Mouse (Mus musculus): ENCODE data around the gene Pax3. TPM values are rescaled to one million over a fixed set of nuclear protein-coding genes. Genes with fewer than 3 reads are reported as not detected.

Gene Pax3
- polyA plus RNA-seq (2014; fragmentation: Nextera tagmentation; extraction: Ambion mirVana): 0.19 and 0.24 TPM in 2 replicates

DNA sequence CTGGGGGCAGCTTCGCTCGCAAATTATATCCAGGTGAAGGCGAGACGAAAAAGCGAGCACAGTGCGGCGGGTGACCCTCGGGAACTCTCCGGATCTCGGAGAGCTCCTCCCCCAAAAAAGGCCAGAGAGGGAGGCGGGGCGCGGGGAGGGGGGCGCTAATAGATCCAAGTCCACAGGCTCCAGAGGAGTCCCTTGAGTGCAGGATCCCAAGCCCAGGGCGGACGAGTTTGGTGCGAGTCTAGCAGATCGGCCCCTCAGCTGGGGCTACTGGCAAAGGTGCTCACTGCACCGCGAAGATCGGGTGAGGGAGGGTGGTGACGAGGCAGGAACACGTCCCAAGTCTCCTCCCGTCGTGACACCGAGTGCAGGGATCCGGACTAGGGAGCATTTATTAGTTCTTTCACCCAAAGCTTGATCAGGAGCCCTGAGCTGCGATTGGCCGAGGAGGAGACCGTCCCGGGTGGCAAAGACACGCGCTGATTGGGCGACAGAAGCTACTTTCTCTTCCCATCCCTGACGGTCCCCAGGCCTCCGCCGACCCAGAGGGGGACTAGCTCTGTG lies at the start of gene Pax3:
Gene Pax3 (minus strand): TSS at position 384 of the 561 bp plus-strand sequence.
- H3K9me3 ChIP-seq (replicated peaks; ENCODE audit: control insufficient read depth, low read length): no peaks in the 10 kb centered on the region
- H3K4me3 ChIP-seq (ENCODE audit: low read depth, low read length): peak within 1 kb of the TSS; percentile 35
- under 1% methylated on average over 37 of the region's 37 CpGs for WGBS (ENCODE audit: insufficient replicate concordance)
- peak within 1 kb of the TSS; percentile 57 for H3K4me2 ChIP-seq
- no peak within 1 kb of the TSS for H3K9ac ChIP-seq (ENCODE audit: low read depth, low read length)
- peaks cover 97% of the 10 kb centered on the region for H3K27me3 ChIP-seq (ENCODE audit: control insufficient read depth, insufficient read depth, low read length)
- H3K4me1 ChIP-seq (ENCODE audit: control insufficient read depth, insufficient read depth, low read length): no peaks in the 10 kb centered on the region
- 0 out of 2 replicates have a peak, but pooled peaks have one; percentile 15 for ATAC-seq (replicated peaks; ENCODE audit: insufficient number of reproducible peaks, low FRiP score, low TSS enrichment)
- no peak within 1 kb of the TSS for H3K27ac ChIP-seq (ENCODE audit: low read depth, low read length)
- H3K36me3 ChIP-seq (ENCODE audit: control insufficient read depth, insufficient read depth, low read length): no peaks in the 10 kb centered on the region

DNA sequence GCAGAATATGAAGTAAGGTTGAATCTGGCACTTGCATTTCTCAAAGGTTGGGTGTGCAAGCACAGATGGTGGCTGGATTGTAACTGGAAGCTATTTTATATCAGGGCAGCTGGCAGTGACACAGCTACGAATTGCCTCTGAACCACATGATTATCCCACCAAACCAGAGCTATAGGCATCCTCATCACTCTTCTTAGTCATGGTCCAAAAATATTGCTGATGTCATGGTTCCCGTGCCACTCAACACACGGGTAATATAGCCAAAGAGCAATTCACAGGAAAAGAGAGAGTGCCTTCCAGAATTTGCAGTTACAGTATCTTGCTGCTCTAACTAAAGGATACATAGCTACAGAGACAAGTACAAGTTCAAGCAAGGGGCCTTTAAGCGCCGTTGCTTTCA lies 37.4 kb upstream of the Pax3 start:
- no peaks in the 10 kb centered on the region for H3K4me1 ChIP-seq (ENCODE audit: control insufficient read depth, insufficient read depth, low read length)
- no peaks in the 10 kb centered on the region for H3K36me3 ChIP-seq (ENCODE audit: control insufficient read depth, insufficient read depth, low read length)
- no peak overlapping the region for H3K27ac ChIP-seq (ENCODE audit: low read depth, low read length)
- ATAC-seq (replicated peaks; ENCODE audit: insufficient number of reproducible peaks, low FRiP score, low TSS enrichment): no peak
- no peak overlapping the region for H3K4me3 ChIP-seq (ENCODE audit: low read depth, low read length)
- no peak overlapping the region for H3K9ac ChIP-seq (ENCODE audit: low read depth, low read length)
- no peaks in the 10 kb centered on the region for H3K9me3 ChIP-seq (replicated peaks; ENCODE audit: control insufficient read depth, low read length)
- no peaks in the 10 kb centered on the region for H3K27me3 ChIP-seq (ENCODE audit: control insufficient read depth, insufficient read depth, low read length)
- no peak overlapping the region for H3K4me2 ChIP-seq
- 75% methylated on average over 5 of the region's 5 CpGs for WGBS (ENCODE audit: insufficient replicate concordance)

DNA sequence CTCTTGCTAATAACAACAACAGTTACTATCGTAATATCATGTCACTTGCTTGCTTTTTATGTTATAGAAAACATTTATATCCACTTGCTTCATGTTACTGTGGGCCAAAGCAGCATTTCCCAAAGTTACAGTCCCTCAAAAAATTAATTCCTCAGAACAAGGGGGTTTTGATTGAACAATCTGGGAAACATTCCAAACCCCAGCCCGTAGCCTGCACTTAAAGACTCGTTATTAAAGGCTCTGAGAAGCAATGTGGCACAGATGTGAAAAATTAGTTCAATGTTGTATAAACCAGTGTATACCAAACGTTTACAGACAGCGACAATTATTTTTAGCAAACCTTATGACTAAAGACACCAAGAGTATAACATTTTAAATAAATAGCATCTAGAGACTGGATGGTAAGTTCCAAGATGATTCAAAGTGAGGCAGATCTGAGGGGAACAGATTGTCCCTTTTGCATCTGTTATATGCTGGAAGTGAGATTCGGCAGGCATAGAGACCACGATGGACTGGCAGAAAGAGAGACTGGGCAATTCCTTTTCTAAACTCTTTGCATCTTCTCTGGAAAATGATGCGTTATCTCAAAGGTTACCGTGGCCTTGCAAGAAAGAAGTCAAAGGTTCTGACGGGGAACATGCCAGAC lies 35.1 kb upstream of the Pax3 start:
- no peak overlapping the region for H3K4me2 ChIP-seq
- no peak overlapping the region for H3K27ac ChIP-seq (ENCODE audit: low read depth, low read length)
- H3K9me3 ChIP-seq (replicated peaks; ENCODE audit: control insufficient read depth, low read length): no peaks in the 10 kb centered on the region
- H3K27me3 ChIP-seq (ENCODE audit: control insufficient read depth, insufficient read depth, low read length): no peaks in the 10 kb centered on the region
- no peak for ATAC-seq (replicated peaks; ENCODE audit: insufficient number of reproducible peaks, low FRiP score, low TSS enrichment)
- H3K9ac ChIP-seq (ENCODE audit: low read depth, low read length): no peak overlapping the region
- H3K4me3 ChIP-seq (ENCODE audit: low read depth, low read length): no peak overlapping the region
- no peaks in the 10 kb centered on the region for H3K36me3 ChIP-seq (ENCODE audit: control insufficient read depth, insufficient read depth, low read length)
- 77% methylated on average over 10 of the region's 10 CpGs for whole genome bisulfite sequencing (ENCODE audit: insufficient replicate concordance)
- no peaks in the 10 kb centered on the region for H3K4me1 ChIP-seq (ENCODE audit: control insufficient read depth, insufficient read depth, low read length)

DNA sequence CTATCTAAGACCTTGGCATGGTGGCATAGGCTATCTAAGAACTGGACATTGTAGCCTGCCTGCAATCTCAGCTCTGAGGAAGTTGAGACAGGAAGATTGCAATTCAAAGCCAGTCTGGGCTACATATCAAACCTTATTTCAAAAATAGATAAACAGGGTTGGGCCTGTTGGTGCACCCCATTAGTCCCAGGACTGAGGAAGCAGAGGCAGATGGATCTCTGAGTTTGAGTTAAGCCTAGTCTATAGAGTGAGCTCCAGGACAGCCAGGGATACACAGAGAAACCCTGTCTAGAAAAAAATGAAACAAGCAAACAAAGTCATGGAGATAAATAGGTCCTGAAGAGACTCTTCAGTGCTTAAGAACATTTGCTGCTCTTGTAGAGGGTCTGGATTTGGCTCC lies 32.9 kb upstream of the Pax3 start:
- no peak overlapping the region for H3K4me3 ChIP-seq (ENCODE audit: low read depth, low read length)
- no peak for ATAC-seq (replicated peaks; ENCODE audit: insufficient number of reproducible peaks, low FRiP score, low TSS enrichment)

DNA sequence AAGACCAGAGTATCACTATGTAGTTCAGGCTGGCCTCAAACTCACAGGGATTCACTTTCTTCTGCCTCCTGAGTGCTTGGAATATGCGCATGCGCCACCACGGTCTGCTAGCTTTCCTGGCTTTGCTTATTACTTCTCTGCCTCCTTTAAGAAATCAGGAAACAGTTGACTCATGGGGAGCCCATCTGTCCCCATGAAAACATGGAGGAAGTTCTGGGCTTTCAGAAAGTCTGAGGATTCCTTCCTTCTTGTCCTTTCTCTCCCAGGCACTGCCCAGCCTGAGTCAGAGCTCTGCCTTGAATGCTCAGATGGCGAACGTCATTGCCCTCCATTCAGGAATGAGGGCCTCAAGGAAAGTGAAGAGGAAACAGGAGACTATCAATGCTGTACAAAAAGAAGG lies 31.8 kb upstream of the Pax3 start:
- ATAC-seq (replicated peaks; ENCODE audit: insufficient number of reproducible peaks, low FRiP score, low TSS enrichment): no peak
- Histone ChIP-seq H3K27ac (ENCODE audit: low read depth, low read length) (no peak overlapping the region), H3K4me2 (no peak overlapping the region), H3K4me3 (ENCODE audit: low read depth, low read length) (no peak overlapping the region), H3K9ac (ENCODE audit: low read depth, low read length) (no peak overlapping the region), H3K36me3 (ENCODE audit: control insufficient read depth, insufficient read depth, low read length) (no peaks in the 10 kb centered on the region), H3K4me1 (ENCODE audit: control insufficient read depth, insufficient read depth, low read length) (no peaks in the 10 kb centered on the region), H3K9me3 (replicated peaks; ENCODE audit: control insufficient read depth, low read length) (no peaks in the 10 kb centered on the region), H3K27me3 (ENCODE audit: control insufficient read depth, insufficient read depth, low read length) (peaks cover 3% of the 10 kb centered on the region; the same call in 1 of the 2 replicates)
- WGBS (ENCODE audit: insufficient replicate concordance): 65% methylated on average over 5 of the region's 5 CpGs

More for the DNA sequence above, 32.9 kb upstream of the Pax3 start:
- Histone ChIP-seq H3K27ac (ENCODE audit: low read depth, low read length) (no peak overlapping the region), H3K36me3 (ENCODE audit: control insufficient read depth, insufficient read depth, low read length) (no peaks in the 10 kb centered on the region), H3K9ac (ENCODE audit: low read depth, low read length) (no peak overlapping the region), H3K9me3 (replicated peaks; ENCODE audit: control insufficient read depth, low read length) (no peaks in the 10 kb centered on the region), H3K27me3 (ENCODE audit: control insufficient read depth, insufficient read depth, low read length) (peaks cover 3% of the 10 kb centered on the region; the same call in 1 of the 2 replicates), H3K4me2 (no peak overlapping the region), H3K4me1 (ENCODE audit: control insufficient read depth, insufficient read depth, low read length) (no peaks in the 10 kb centered on the region)

DNA sequence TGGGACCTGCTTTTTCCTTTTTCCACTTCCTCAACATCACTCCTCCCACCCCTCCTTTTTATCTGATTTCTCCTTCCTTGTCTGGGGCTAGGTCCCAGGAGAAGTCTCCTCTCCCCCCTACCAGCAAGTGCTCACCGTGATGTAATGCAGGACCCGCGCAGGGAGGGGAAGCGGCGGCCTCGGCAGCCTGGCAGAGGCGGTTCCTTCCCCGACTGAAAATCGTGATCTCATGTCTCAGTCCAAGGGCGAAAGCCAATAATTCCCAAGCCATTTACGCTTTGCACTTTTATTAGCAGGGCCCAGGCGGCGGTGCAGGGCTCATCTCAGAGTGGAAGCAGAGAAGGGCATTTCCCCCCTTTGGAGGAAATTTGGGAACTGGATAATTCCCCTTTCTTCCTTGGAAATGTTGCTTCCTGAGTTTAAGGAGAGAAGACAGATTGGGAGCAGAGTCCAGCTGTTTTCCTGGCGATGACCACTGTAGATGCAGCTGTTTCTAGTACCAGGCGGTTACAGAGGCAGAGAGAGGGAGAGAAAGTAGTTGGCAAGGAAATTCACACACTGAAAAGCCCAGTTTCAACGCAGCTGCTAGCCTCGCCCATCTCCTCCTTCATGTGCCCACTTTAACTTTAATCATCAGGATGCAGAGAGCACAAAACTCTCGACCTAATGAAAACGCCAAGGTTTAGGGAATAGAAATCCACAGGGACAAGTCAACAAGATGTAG lies 21.3 kb upstream of the Pax3 start:
- Histone ChIP-seq H3K36me3 (ENCODE audit: control insufficient read depth, insufficient read depth, low read length) (no peaks in the 10 kb centered on the region), H3K4me3 (ENCODE audit: low read depth, low read length) (peak overlapping the region; percentile 64), H3K9ac (ENCODE audit: low read depth, low read length) (no peak overlapping the region), H3K27me3 (ENCODE audit: control insufficient read depth, insufficient read depth, low read length) (peaks cover 59% of the 10 kb centered on the region), H3K4me1 (ENCODE audit: control insufficient read depth, insufficient read depth, low read length) (peaks cover 8% of the 10 kb centered on the region), H3K9me3 (replicated peaks; ENCODE audit: control insufficient read depth, low read length) (no peaks in the 10 kb centered on the region), H3K27ac (ENCODE audit: low read depth, low read length) (no peak overlapping the region), H3K4me2 (peak overlapping the region; percentile 86)
- no peak; the same call in 1 of the 2 replicates for ATAC-seq (replicated peaks; ENCODE audit: insufficient number of reproducible peaks, low FRiP score, low TSS enrichment)
- 2% methylated on average over 19 of the region's 19 CpGs for whole genome bisulfite sequencing (ENCODE audit: insufficient replicate concordance)

DNA sequence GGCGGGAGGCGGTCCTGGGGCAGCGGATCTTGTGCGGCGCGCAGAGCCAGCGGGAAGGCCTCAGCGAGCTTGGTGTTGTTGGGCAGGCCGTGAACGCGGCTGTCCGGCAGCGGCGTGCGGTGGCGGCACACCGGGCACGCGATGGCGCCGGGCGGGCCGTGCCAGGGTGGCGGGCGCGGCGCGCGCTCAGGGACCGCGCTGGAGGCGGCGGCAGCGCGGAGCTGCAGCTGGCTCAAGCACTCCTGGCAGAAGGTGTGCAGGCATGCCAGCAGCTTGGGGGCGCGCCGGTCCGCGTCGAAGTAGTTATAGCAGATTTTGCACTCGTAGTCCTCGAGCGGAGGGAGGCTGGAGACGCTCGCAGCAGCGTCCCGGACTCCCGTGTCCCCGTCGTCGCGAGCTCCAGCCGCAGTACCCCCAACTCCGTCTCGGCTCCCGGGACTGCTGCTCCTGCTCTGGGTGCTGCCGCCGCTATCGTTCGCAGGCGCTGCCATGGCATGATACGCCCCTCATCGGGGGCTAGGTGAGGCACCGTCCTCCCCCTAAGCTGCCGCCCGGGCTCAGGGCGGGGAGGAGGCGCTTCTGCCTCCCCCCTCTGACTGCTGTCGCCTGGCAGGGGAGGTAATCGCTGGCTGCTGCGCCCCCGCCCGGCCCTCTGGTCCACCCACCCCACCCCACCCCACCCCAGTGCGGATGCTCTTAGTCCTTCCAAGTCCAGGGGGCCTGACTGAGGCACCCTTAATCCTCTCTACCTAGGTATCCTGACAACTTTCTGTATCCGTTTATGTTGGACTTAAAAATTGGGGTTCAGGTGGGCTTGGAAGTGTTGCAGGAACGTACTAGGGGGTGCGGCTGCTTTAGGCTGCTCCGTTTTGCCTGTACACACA lies 20.5 kb upstream of the Pax3 start:
- Histone ChIP-seq H3K27ac (ENCODE audit: low read depth, low read length) (no peak overlapping the region), H3K4me1 (ENCODE audit: control insufficient read depth, insufficient read depth, low read length) (peaks cover 8% of the 10 kb centered on the region), H3K36me3 (ENCODE audit: control insufficient read depth, insufficient read depth, low read length) (no peaks in the 10 kb centered on the region), H3K4me2 (peak overlapping the region; percentile 86), H3K9me3 (replicated peaks; ENCODE audit: control insufficient read depth, low read length) (no peaks in the 10 kb centered on the region), H3K9ac (ENCODE audit: low read depth, low read length) (peak overlapping the region; percentile 39; the same call in 1 of the 2 replicates), H3K27me3 (ENCODE audit: control insufficient read depth, insufficient read depth, low read length) (peaks cover 67% of the 10 kb centered on the region), H3K4me3 (ENCODE audit: low read depth, low read length) (peak overlapping the region; percentile 64)
- ATAC-seq (replicated peaks; ENCODE audit: insufficient number of reproducible peaks, low FRiP score, low TSS enrichment): 0 out of 2 replicates have a peak, but pooled peaks have one; percentile 42
- WGBS (ENCODE audit: insufficient replicate concordance): under 1% methylated on average over 69 of the region's 79 CpGs

DNA sequence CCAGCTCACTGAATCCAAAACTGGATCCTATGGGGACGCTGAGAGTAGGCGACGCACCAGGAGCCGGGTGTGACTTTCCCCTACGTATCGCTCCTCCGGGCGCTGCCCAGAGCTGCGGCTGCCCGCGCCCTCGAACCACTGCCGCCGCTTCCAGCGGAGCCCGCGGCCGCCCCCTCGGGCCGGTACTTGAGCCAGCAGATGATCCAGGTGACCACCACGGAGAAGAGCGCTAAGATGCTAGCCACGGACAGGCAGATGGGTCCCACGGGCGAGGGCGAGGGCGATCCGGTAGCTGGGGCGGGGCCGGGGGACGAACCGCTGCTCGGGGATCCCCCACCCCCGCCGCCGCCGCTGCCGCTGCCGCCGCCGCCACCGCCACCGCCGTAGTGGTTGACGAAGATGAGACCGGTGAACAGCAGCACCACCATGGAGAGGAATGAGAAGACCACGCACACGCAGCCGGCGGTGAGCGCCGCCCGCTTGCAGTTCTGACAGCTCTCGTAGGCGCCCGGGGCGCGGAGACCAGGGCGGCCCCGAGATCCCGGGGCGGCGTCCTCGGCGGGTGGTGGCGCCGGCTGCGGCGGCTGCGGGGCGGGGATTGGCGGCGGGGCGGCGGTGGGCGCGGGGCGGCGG lies 19.7 kb upstream of the Pax3 start:
- Histone ChIP-seq H3K36me3 (ENCODE audit: control insufficient read depth, insufficient read depth, low read length) (no peaks in the 10 kb centered on the region), H3K27ac (ENCODE audit: low read depth, low read length) (no peak overlapping the region), H3K9me3 (replicated peaks; ENCODE audit: control insufficient read depth, low read length) (no peaks in the 10 kb centered on the region), H3K4me3 (ENCODE audit: low read depth, low read length) (peak overlapping the region; percentile 64), H3K4me2 (peak overlapping the region; percentile 86), H3K27me3 (ENCODE audit: control insufficient read depth, insufficient read depth, low read length) (peaks cover 75% of the 10 kb centered on the region), H3K4me1 (ENCODE audit: control insufficient read depth, insufficient read depth, low read length) (peaks cover 8% of the 10 kb centered on the region), H3K9ac (ENCODE audit: low read depth, low read length) (peak overlapping the region; percentile 39; the same call in 1 of the 2 replicates)
- no peak for ATAC-seq (replicated peaks; ENCODE audit: insufficient number of reproducible peaks, low FRiP score, low TSS enrichment)
- WGBS (ENCODE audit: insufficient replicate concordance): under 1% methylated on average over 74 of the region's 79 CpGs
